Mouse (Mus musculus) liver (tissue): ENCODE data around the gene Prl3a1.

Experiments used
- DNase-seq: peaks from one replicate; pipeline ENCODE4 v3.0.0-alpha.2; 2020; ENCODE audit warnings: mixed read lengths

Prl3a1 gene

GRCm38 (mm10) chr13:27259136-27259535 is at the start of gene Prl3a1:
Gene Prl3a1, plus strand, starts transcription at chr13:27259436.
- no peak for DNase-seq

- DNase-seq: no peak
These were observed 17.7 kb upstream of the Prl3a1 start, which contains the start of gene Prl3b1 for GRCm38 (mm10) chr13:27241547-27241946. Gene Prl3b1, plus strand, starts transcription at chr13:27241847.

DNA sequence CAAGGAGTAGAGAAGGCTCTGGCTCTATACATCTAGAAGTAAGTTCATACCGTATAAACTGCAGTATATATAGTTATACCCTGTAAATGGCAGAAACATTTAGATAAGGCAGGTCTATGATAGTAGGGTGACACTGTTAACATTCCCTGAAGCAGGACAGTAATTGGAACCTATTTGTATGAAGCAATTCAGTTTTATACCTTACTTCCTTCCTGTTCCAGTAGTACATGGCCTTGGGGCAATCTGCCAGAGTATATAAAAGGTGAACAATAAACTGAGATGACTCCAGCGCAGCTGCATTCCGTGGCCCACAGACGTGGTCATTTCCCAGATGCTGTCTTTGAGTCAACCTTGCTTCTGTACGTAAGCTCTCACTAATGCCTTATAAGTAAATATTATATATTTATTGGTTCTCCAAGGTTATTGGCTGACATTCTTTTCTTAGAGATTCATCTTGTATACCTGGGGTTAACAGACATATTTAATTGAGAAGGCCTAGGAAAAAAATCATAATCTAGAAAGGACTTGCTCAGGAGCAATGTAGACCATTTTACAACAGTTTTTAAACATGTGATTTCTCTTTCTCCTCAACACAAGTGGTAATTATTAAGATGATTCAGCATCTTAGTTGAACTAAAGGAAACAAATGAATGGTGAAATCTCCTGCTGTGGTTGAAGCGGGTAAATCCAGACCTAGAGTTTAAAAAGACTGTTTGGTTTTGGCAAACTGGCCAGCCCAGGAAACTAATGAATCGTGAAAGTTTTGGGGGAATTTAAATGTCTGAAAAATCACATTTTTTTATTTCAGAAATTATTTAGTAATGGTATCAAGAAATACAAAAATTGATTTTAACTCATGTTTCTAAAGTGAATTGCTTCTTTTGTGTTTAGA is 53.3 kb downstream of the Prl3a1 start, which contains the start of gene Prl6a1:
TSS of gene Prl6a1 (plus strand) at position 294 of the 892 bp plus-strand sequence.
- no peak for DNase-seq
